Mouse (Mus musculus) megakaryocyte progenitor cell, adult 5-6 weeks (primary cell): ENCODE results near the gene Dclk1. TPM values are rescaled to one million over a fixed set of nuclear protein-coding genes. Genes with fewer than 3 reads are reported as not detected.

Experiments
- ATAC-seq: replicated peaks from 2 replicates; pipeline ENCODE4 v1.8.0; 2016; ENCODE audit warnings: mild to moderate bottlenecking, moderate TSS enrichment, inconsistent platforms; ENCODE audit not compliant: poor library complexity
- total RNA-seq, 2 experiments: library from RNA; stranded (forward) in 1 of 2; stranded (reverse) in 1 of 2; fragments of 157-497, 149-512 nt in 1 of 2; fragments of 200-1000 nt in 1 of 2; gene quantifications; 2 replicates each; pipeline versions ENCODE4 v1.2.3 to v1.2.4; 2015 to 2017

Dclk1 gene
- total RNA-seq, 2 experiments from 2014 or later: not detected

- ATAC-seq: no peak
Measured at GRCm38 (mm10) chr3:55569539-55569938, 327.4 kb downstream of the Dclk1 start.

- ATAC-seq: no peak
Measured at GRCm38 (mm10) chr3:55571034-55571433, 328.9 kb downstream of the Dclk1 start.

GRCm38 (mm10) chr3:55571552-55572296 lies 329.6 kb downstream of the Dclk1 start:
- no peak for ATAC-seq

- no peak for ATAC-seq
Measured at GRCm38 (mm10) chr3:55572297-55572681, 330.1 kb downstream of the Dclk1 start.

- ATAC-seq: no peak
Measured at GRCm38 (mm10) chr3:55574003-55574402, 331.8 kb downstream of the Dclk1 start.

GRCm38 (mm10) chr3:55587434-55587971 lies 345.3 kb downstream of the Dclk1 start:
- ATAC-seq: no peak

GRCm38 (mm10) chr3:55587972-55588946 lies 346.1 kb downstream of the Dclk1 start:
- no peak for ATAC-seq

Other genes with a start within 250 kb of the Dclk1 start
- gene Ccna1, start 186.9 kb upstream of the Dclk1 start, total RNA-seq (2015): not detected in 2 replicates
- gene Ccna1, start 186.9 kb upstream of the Dclk1 start, total RNA-seq (2017): not detected in 2 replicates
- 10.2 and 17.1 TPM in 2 replicates for gene Spg20, start 130.3 kb upstream of the Dclk1 start, total RNA-seq (2015)
- 21.5 and 24.0 TPM in 2 replicates for gene Spg20, start 130.3 kb upstream of the Dclk1 start, total RNA-seq (2017)
- gene Ccdc169, start 105.0 kb upstream of the Dclk1 start, total RNA-seq (2015): not detected in 2 replicates
- not detected in 2 replicates for gene Ccdc169, start 105.0 kb upstream of the Dclk1 start, total RNA-seq (2017)
- not detected in 2 replicates for gene Sohlh2, start 60.3 kb upstream of the Dclk1 start, total RNA-seq (2015)
- gene Sohlh2, start 60.3 kb upstream of the Dclk1 start, total RNA-seq (2017): not detected in 2 replicates
- not detected in 2 replicates for gene Gm21954, start 229.8 kb downstream of the Dclk1 start, total RNA-seq (2015)
- not detected in 2 replicates for gene Gm21954, start 229.8 kb downstream of the Dclk1 start, total RNA-seq (2017)